11 mouse cellular contexts compared by ENCODE assay signal in the genomic region with DNA sequence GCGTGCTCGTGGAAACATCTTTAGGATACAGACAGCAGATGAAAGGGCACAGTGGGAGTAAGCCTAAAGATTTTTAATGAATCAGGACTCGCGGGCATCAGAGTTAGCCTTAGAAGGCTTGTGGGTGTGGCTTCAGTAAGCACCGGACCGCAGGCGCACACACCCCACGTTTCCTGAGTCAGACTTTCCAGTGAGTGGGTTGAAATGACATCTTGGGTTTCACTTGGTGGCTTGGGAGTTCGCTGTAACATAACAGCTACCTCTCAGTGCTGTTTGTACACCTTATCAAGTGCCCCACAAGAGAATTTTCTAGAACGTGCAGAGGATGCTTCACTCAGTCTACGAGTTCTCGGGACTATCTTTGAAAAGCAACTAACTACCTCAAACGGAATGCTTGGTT. TPM values are rescaled to one million over a fixed set of nuclear protein-coding genes. Genes with fewer than 3 reads are reported as not detected.
DNase-seq lines count a peak whose midpoint lies in the region; ATAC-seq and TF ChIP-seq lines count a peak whose summit lies in the region.
"Had no signal": no experiment of that assay in that cellular context is flagged by ENCODE, and none has a peak within 500 bp of the region (broad histone marks: within the 10 kb centered on the region; RNA-seq: fewer than 3 reads in every experiment).

No protein-coding gene starts in this region.

- H3K9ac ChIP-seq in intestine, embryonic 14.5 days (ENCODE audit: low read length) = no peak overlapping the region
- no peak overlapping the region for H3K9ac ChIP-seq in intestine, embryonic 15.5 days
- H3K9ac ChIP-seq in embryonic facial prominence, embryonic 14.5 days (ENCODE audit: low read depth, low read length) = no peak overlapping the region
- H3K9ac ChIP-seq in liver, embryonic 11.5 days (ENCODE audit: low read depth, low read length) = no peak overlapping the region
- H3K9ac ChIP-seq in forebrain, embryonic 11.5 days (ENCODE audit: low read length) = no peak overlapping the region
- H3K9ac ChIP-seq: lung, embryonic 15.5 days had no signal

- H3K4me2 ChIP-seq in intestine, embryonic 14.5 days (ENCODE audit: low read length) = no peak overlapping the region
- no peak overlapping the region for H3K4me2 ChIP-seq in intestine, embryonic 15.5 days (replicated peaks)
- no peak overlapping the region for H3K4me2 ChIP-seq in embryonic facial prominence, embryonic 14.5 days (ENCODE audit: low read depth, low read length)
- no peak overlapping the region for H3K4me2 ChIP-seq in liver, embryonic 11.5 days
- H3K4me2 ChIP-seq in forebrain, embryonic 11.5 days (ENCODE audit: low read depth, low read length, severe bottlenecking) = no peak overlapping the region
- H3K4me2 ChIP-seq: lung, embryonic 15.5 days had no signal

- no peak overlapping the region for H3ac ChIP-seq in C2C12 (ENCODE audit: control insufficient read depth, insufficient read length, low read depth)

- no peaks in the 10 kb centered on the region for H3K79me3 ChIP-seq in C2C12 (ENCODE audit: low read depth)

- H3K79me2 ChIP-seq in C2C12 (ENCODE audit: control insufficient read depth, insufficient read depth) = no peaks in the 10 kb centered on the region

- H3K27ac ChIP-seq in intestine, embryonic 14.5 days (ENCODE audit: low read depth) = no peak overlapping the region
- no peak overlapping the region for H3K27ac ChIP-seq in intestine, embryonic 15.5 days
- no peak overlapping the region; the same call in 1 of the 2 replicates for H3K27ac ChIP-seq in embryonic facial prominence, embryonic 14.5 days (replicated peaks; ENCODE audit: low read depth, low read length)
- no peak overlapping the region for H3K27ac ChIP-seq in liver, embryonic 11.5 days (ENCODE audit: low read depth, low read length)
- no peak overlapping the region for H3K27ac ChIP-seq in forebrain, embryonic 11.5 days (ENCODE audit: low read depth, low read length)
- H3K27ac ChIP-seq: hindbrain, postnatal 0 days; lung, embryonic 15.5 days had no signal

- WGBS in intestine, embryonic 14.5 days = 79% methylated on average over 13 of the region's 13 CpGs
- WGBS in intestine, embryonic 15.5 days = 73% methylated on average over 13 of the region's 13 CpGs
- WGBS in embryonic facial prominence, embryonic 14.5 days = 63% methylated on average over 13 of the region's 13 CpGs
- WGBS in liver, embryonic 11.5 days = 74% methylated on average over 13 of the region's 13 CpGs
- WGBS in forebrain, embryonic 11.5 days = 87% methylated on average over 13 of the region's 13 CpGs

- no peak overlapping the region for H3K4me3 ChIP-seq in intestine, embryonic 14.5 days (ENCODE audit: low read depth, low read length)
- no peak overlapping the region for H3K4me3 ChIP-seq in intestine, embryonic 15.5 days (replicated peaks)
- no peak overlapping the region for H3K4me3 ChIP-seq in C2C12 (ENCODE audit: insufficient read depth, poor library complexity, severe bottlenecking)
- H3K4me3 ChIP-seq in embryonic facial prominence, embryonic 14.5 days (ENCODE audit: low read depth, low read length) = no peak overlapping the region
- no peak overlapping the region for H3K4me3 ChIP-seq in liver, embryonic 11.5 days (ENCODE audit: low read depth, low read length)
- H3K4me3 ChIP-seq in forebrain, embryonic 11.5 days (ENCODE audit: low read depth, low read length) = no peak overlapping the region
- H3K4me3 ChIP-seq: lung, embryonic 15.5 days had no signal

- TF ChIP-seq CTCF in C2C12 (IDR thresholded peaks at IDR 0.05; ENCODE audit: control insufficient read depth, insufficient read depth, insufficient read length) = no peak

- peak; percentile 24 for DNase-seq in intestine, embryonic 14.5 days (ENCODE audit: low spot score)
- peak; percentile 73 for DNase-seq in embryonic facial prominence, embryonic 14.5 days (ENCODE audit: low spot score)
- peak; percentile 34 for DNase-seq in lung, postnatal 14 days
- DNase-seq in cerebellum, postnatal 4 days (ENCODE audit: low spot score in 2 of 2) = no peak
- DNase-seq in liver, embryonic 11.5 days (ENCODE audit: low spot score) = no peak
- DNase-seq in forebrain, embryonic 11.5 days (ENCODE audit: low spot score) = no peak
- DNase-seq: embryo, embryonic 11 days had no signal

- H3K36me3 ChIP-seq in intestine, embryonic 14.5 days (ENCODE audit: control insufficient read depth, insufficient read depth, low read length) = no peaks in the 10 kb centered on the region
- H3K36me3 ChIP-seq in intestine, embryonic 15.5 days = no peaks in the 10 kb centered on the region
- H3K36me3 ChIP-seq in C2C12 (ENCODE audit: control insufficient read depth, insufficient read depth) = no peaks in the 10 kb centered on the region
- no peaks in the 10 kb centered on the region for H3K36me3 ChIP-seq in embryonic facial prominence, embryonic 14.5 days (ENCODE audit: control insufficient read depth, insufficient read depth, low read length)
- H3K36me3 ChIP-seq in liver, embryonic 11.5 days (ENCODE audit: control insufficient read depth, insufficient read depth, low read length) = no peaks in the 10 kb centered on the region
- H3K36me3 ChIP-seq in forebrain, embryonic 11.5 days (ENCODE audit: control insufficient read depth, insufficient read depth, low read length) = no peaks in the 10 kb centered on the region
- H3K36me3 ChIP-seq: lung, embryonic 15.5 days had no signal

- no peak for ATAC-seq in intestine, embryonic 14.5 days (replicated peaks; ENCODE audit: low FRiP score, low TSS enrichment, low read depth)
- no peak for ATAC-seq in intestine, embryonic 15.5 days
- ATAC-seq in embryonic facial prominence, embryonic 14.5 days (ENCODE audit: low read depth) = no peak
- no peak for ATAC-seq in liver, embryonic 11.5 days (replicated peaks; ENCODE audit: low FRiP score)
- no peak for ATAC-seq in forebrain, embryonic 11.5 days (replicated peaks; ENCODE audit: low FRiP score)
- ATAC-seq: hindbrain, postnatal 0 days had no signal

- H3K27me3 ChIP-seq in intestine, embryonic 14.5 days (replicated peaks; ENCODE audit: control insufficient read depth, insufficient read depth, low read length) = no peaks in the 10 kb centered on the region
- H3K27me3 ChIP-seq in intestine, embryonic 15.5 days (replicated peaks) = no peaks in the 10 kb centered on the region
- no peaks in the 10 kb centered on the region for H3K27me3 ChIP-seq in C2C12 (ENCODE audit: control insufficient read depth, insufficient read depth, insufficient read length)
- H3K27me3 ChIP-seq in embryonic facial prominence, embryonic 14.5 days (replicated peaks; ENCODE audit: control insufficient read depth, insufficient read depth, low read length) = no peaks in the 10 kb centered on the region
- no peaks in the 10 kb centered on the region for H3K27me3 ChIP-seq in liver, embryonic 11.5 days (replicated peaks; ENCODE audit: control insufficient read depth, insufficient read depth, low read length)
- no peaks in the 10 kb centered on the region for H3K27me3 ChIP-seq in forebrain, embryonic 11.5 days (ENCODE audit: control insufficient read depth, insufficient read depth, low read length)
- H3K27me3 ChIP-seq: lung, embryonic 15.5 days had no signal

- no peaks in the 10 kb centered on the region for H3K4me1 ChIP-seq in intestine, embryonic 14.5 days (replicated peaks; ENCODE audit: control insufficient read depth, insufficient read depth, low read length)
- no peaks in the 10 kb centered on the region for H3K4me1 ChIP-seq in intestine, embryonic 15.5 days (replicated peaks)
- no peaks in the 10 kb centered on the region for H3K4me1 ChIP-seq in embryonic facial prominence, embryonic 14.5 days (ENCODE audit: control insufficient read depth, insufficient read depth, low read length)
- no peaks in the 10 kb centered on the region for H3K4me1 ChIP-seq in liver, embryonic 11.5 days (replicated peaks; ENCODE audit: control insufficient read depth, insufficient read depth, low read length)
- no peaks in the 10 kb centered on the region for H3K4me1 ChIP-seq in forebrain, embryonic 11.5 days (replicated peaks; ENCODE audit: control insufficient read depth, insufficient read depth, low read length)

- no peaks in the 10 kb centered on the region for H3K9me3 ChIP-seq in intestine, embryonic 14.5 days (ENCODE audit: control insufficient read depth, low read length)
- H3K9me3 ChIP-seq in intestine, embryonic 15.5 days = no peaks in the 10 kb centered on the region
- H3K9me3 ChIP-seq in embryonic facial prominence, embryonic 14.5 days (ENCODE audit: control insufficient read depth, low read length) = no peaks in the 10 kb centered on the region
- no peaks in the 10 kb centered on the region for H3K9me3 ChIP-seq in liver, embryonic 11.5 days (ENCODE audit: control insufficient read depth, low read length)
- no peaks in the 10 kb centered on the region for H3K9me3 ChIP-seq in forebrain, embryonic 11.5 days (ENCODE audit: control insufficient read depth, low read length)
- H3K9me3 ChIP-seq: lung, embryonic 15.5 days had no signal

TF ChIP-seq in C2C12, 6 proteins besides CTCF, POLR2A, EP300 and RAD21:
- TF ChIP-seq MYOD1 (IDR thresholded peaks at IDR 0.05; ENCODE audit: control insufficient read depth, insufficient read length, low read depth) (no peak), FOSL1 (IDR thresholded peaks at IDR 0.05; ENCODE audit: insufficient read depth, low read length, poor library complexity, severe bottlenecking) (peak; percentile 5)

RNA-seq across cellular contexts. Expression of a gene that starts 19.2 kb away (rescaled TPM):
- polyA plus RNA-seq in intestine, embryonic 14.5 days (2014; fragmentation: Nextera tagmentation; extraction: Ambion mirVana) = 55.1 and 55.5 TPM in 2 replicates
- polyA plus RNA-seq in intestine, embryonic 15.5 days (2015; fragmentation: Nextera tagmentation; extraction: Ambion mirVana) = 43.8 and 46.2 TPM in 2 replicates
- polyA plus RNA-seq in C2C12 (2012; fragmentation: generic; extraction: Trizol) = 10.5 TPM
- 69.2 and 73.3 TPM in 2 replicates for polyA plus RNA-seq in embryonic facial prominence, embryonic 14.5 days (2014; fragmentation: Nextera tagmentation; extraction: Ambion mirVana)
- polyA plus RNA-seq in liver, embryonic 11.5 days (2014; fragmentation: Nextera tagmentation; extraction: Ambion mirVana) = 19.8 and 23.0 TPM in 2 replicates
- 44.3 and 49.7 TPM in 2 replicates for polyA plus RNA-seq in forebrain, embryonic 11.5 days (2014; fragmentation: Nextera tagmentation; extraction: Ambion mirVana)

Comparison
In these comparisons a context has a peak if more than half of its experiments do, and no peak if none do; other contexts are left out.
1. DNase-seq: peak in intestine, embryonic 14.5 days (single experiment), embryonic facial prominence, embryonic 14.5 days (single experiment) and lung, postnatal 14 days (single experiment); none in cerebellum, postnatal 4 days (0 of 2), liver, embryonic 11.5 days (single experiment) and forebrain, embryonic 11.5 days (single experiment).